27 mouse cellular contexts compared by ENCODE assay signal in genomic region chr16:43259466-43259865, GRCm38 (mm10).
DNase-seq lines count a peak whose midpoint lies in the region; ATAC-seq and TF ChIP-seq lines count a peak whose summit lies in the region.
"Had no signal": no experiment of that assay in that cellular context is flagged by ENCODE, and none has a peak within 500 bp of the region (broad histone marks: within the 10 kb centered on the region; RNA-seq: fewer than 3 reads in every experiment).

No protein-coding gene starts in this region.

- peak; percentile 18 for DNase-seq in liver, postnatal 0 days
- DNase-seq in liver, embryonic 11.5 days (ENCODE audit: low spot score) = no peak
- DNase-seq in kidney, postnatal 14 days = peak; percentile 45
- no peak for DNase-seq in hindbrain, embryonic 11.5 days (ENCODE audit: low spot score)
- DNase-seq: adrenal gland, postnatal 10 days; adrenal gland, postnatal 36 days; cerebellum, adult 11 months; cerebellum, adult 9-11 months; cerebellum, postnatal 25 days; forebrain, postnatal 0 days; gastrocnemius, postnatal 25 days; heart, adult 18-20 months; heart, postnatal 10 days; heart, postnatal 36 days had no signal

- ATAC-seq in kidney, embryonic 16.5 days (ENCODE audit: low FRiP score, low TSS enrichment) = no peak
- no peak for ATAC-seq in kidney, embryonic 15.5 days (replicated peaks; ENCODE audit: low FRiP score)
- ATAC-seq in liver, postnatal 0 days = no peak
- no peak for ATAC-seq in liver, embryonic 11.5 days (replicated peaks; ENCODE audit: low FRiP score)
- no peak for ATAC-seq in hindbrain, embryonic 11.5 days (ENCODE audit: low FRiP score)
- ATAC-seq in intestine, embryonic 15.5 days = no peak
- ATAC-seq: activated CD4-positive, CD25-positive, alpha-beta regulatory T cell, adult 4 months; CD4-positive, CD25-positive, alpha-beta regulatory T cell, adult 4 months; forebrain, embryonic 14.5 days; forebrain, postnatal 0 days; hindbrain, postnatal 0 days had no signal

- H3K9ac ChIP-seq in kidney, embryonic 16.5 days (replicated peaks; ENCODE audit: low read length) = no peak overlapping the region
- H3K9ac ChIP-seq in kidney, embryonic 15.5 days = no peak overlapping the region
- no peak overlapping the region for H3K9ac ChIP-seq in liver, postnatal 0 days (replicated peaks)
- H3K9ac ChIP-seq in liver, embryonic 11.5 days (ENCODE audit: low read depth, low read length) = no peak overlapping the region
- H3K9ac ChIP-seq in hindbrain, embryonic 11.5 days (ENCODE audit: low read depth, low read length) = no peak overlapping the region
- H3K9ac ChIP-seq in intestine, embryonic 15.5 days = no peak overlapping the region
- H3K9ac ChIP-seq: embryonic facial prominence, embryonic 12.5 days; embryonic facial prominence, embryonic 15.5 days; forebrain, postnatal 0 days; heart, embryonic 12.5 days; heart, embryonic 15.5 days; hindbrain, embryonic 14.5 days had no signal

- WGBS in kidney, embryonic 16.5 days = 50% methylated on average over 1 of the region's 1 CpGs
- 40% methylated on average over 1 of the region's 1 CpGs for WGBS in kidney, embryonic 15.5 days
- 55% methylated on average over 1 of the region's 1 CpGs for WGBS in liver, postnatal 0 days (ENCODE audit: insufficient replicate concordance)
- WGBS in liver, embryonic 11.5 days = 59% methylated on average over 1 of the region's 1 CpGs
- WGBS in hindbrain, embryonic 11.5 days = 57% methylated on average over 1 of the region's 1 CpGs
- 47% methylated on average over 1 of the region's 1 CpGs for WGBS in intestine, embryonic 15.5 days

- H3K4me3 ChIP-seq in kidney, embryonic 16.5 days (ENCODE audit: low read length) = no peak overlapping the region
- no peak overlapping the region for H3K4me3 ChIP-seq in kidney, embryonic 15.5 days (replicated peaks)
- no peak overlapping the region for H3K4me3 ChIP-seq in liver, postnatal 0 days (ENCODE audit: low read depth, low read length)
- H3K4me3 ChIP-seq in liver, embryonic 11.5 days (ENCODE audit: low read depth, low read length) = no peak overlapping the region
- no peak overlapping the region for H3K4me3 ChIP-seq in hindbrain, embryonic 11.5 days (ENCODE audit: low read depth, low read length)
- H3K4me3 ChIP-seq in intestine, embryonic 15.5 days (replicated peaks) = no peak overlapping the region
- H3K4me3 ChIP-seq: embryonic facial prominence, embryonic 12.5 days; embryonic facial prominence, embryonic 15.5 days; heart, embryonic 12.5 days; heart, embryonic 15.5 days; hindbrain, embryonic 10.5 days had no signal

- H3K4me1 ChIP-seq in kidney, embryonic 16.5 days (ENCODE audit: insufficient read depth, low read length) = peaks cover 7% of the 10 kb centered on the region
- H3K4me1 ChIP-seq in kidney, embryonic 15.5 days = no peaks in the 10 kb centered on the region; the same call in 1 of the 2 replicates
- H3K4me1 ChIP-seq in liver, postnatal 0 days (ENCODE audit: insufficient read depth) = no peaks in the 10 kb centered on the region
- no peaks in the 10 kb centered on the region for H3K4me1 ChIP-seq in liver, embryonic 11.5 days (replicated peaks; ENCODE audit: control insufficient read depth, insufficient read depth, low read length)
- no peaks in the 10 kb centered on the region for H3K4me1 ChIP-seq in hindbrain, embryonic 11.5 days (replicated peaks; ENCODE audit: control insufficient read depth, insufficient read depth, low read length)
- H3K4me1 ChIP-seq in intestine, embryonic 15.5 days (replicated peaks) = no peaks in the 10 kb centered on the region
- H3K4me1 ChIP-seq: embryonic facial prominence, embryonic 12.5 days; embryonic facial prominence, embryonic 15.5 days; heart, embryonic 12.5 days; heart, embryonic 15.5 days had no signal

- H3K9me3 ChIP-seq in kidney, embryonic 16.5 days (ENCODE audit: low read length) = no peaks in the 10 kb centered on the region
- H3K9me3 ChIP-seq in kidney, embryonic 15.5 days (replicated peaks) = no peaks in the 10 kb centered on the region
- no peaks in the 10 kb centered on the region for H3K9me3 ChIP-seq in liver, postnatal 0 days (ENCODE audit: low read length)
- H3K9me3 ChIP-seq in liver, embryonic 11.5 days (ENCODE audit: control insufficient read depth, low read length) = no peaks in the 10 kb centered on the region
- no peaks in the 10 kb centered on the region for H3K9me3 ChIP-seq in hindbrain, embryonic 11.5 days (ENCODE audit: control insufficient read depth, low read length)
- no peaks in the 10 kb centered on the region for H3K9me3 ChIP-seq in intestine, embryonic 15.5 days
- H3K9me3 ChIP-seq: embryonic facial prominence, embryonic 12.5 days; embryonic facial prominence, embryonic 15.5 days; heart, embryonic 12.5 days; heart, embryonic 15.5 days; hindbrain, embryonic 10.5 days had no signal

- 0 out of 2 replicates have a peak overlapping the region, but pooled peaks have one; percentile 43 for H3K27ac ChIP-seq in kidney, embryonic 16.5 days (ENCODE audit: low read length)
- no peak overlapping the region for H3K27ac ChIP-seq in kidney, embryonic 15.5 days
- no peak overlapping the region for H3K27ac ChIP-seq in liver, postnatal 0 days (ENCODE audit: low read depth)
- H3K27ac ChIP-seq in liver, embryonic 11.5 days (ENCODE audit: low read depth, low read length) = no peak overlapping the region
- no peak overlapping the region for H3K27ac ChIP-seq in hindbrain, embryonic 11.5 days (ENCODE audit: low read depth, low read length)
- H3K27ac ChIP-seq in intestine, embryonic 15.5 days = no peak overlapping the region
- H3K27ac ChIP-seq: embryonic facial prominence, embryonic 12.5 days; embryonic facial prominence, embryonic 15.5 days; heart, embryonic 15.5 days; hindbrain, embryonic 10.5 days; hindbrain, embryonic 14.5 days; hindbrain, postnatal 0 days had no signal

- no peak for TF ChIP-seq CTCF in liver, postnatal 0 days (IDR thresholded peaks at IDR 0.05; ENCODE audit: low read depth)

- H3K36me3 ChIP-seq in kidney, embryonic 16.5 days (ENCODE audit: insufficient read depth, low read length) = 0 out of 2 replicates have a peak, but pooled peaks cover 2% of the 10 kb centered on the region
- H3K36me3 ChIP-seq in kidney, embryonic 15.5 days = no peaks in the 10 kb centered on the region
- no peaks in the 10 kb centered on the region for H3K36me3 ChIP-seq in liver, postnatal 0 days (replicated peaks; ENCODE audit: insufficient read depth, low read length)
- no peaks in the 10 kb centered on the region for H3K36me3 ChIP-seq in liver, embryonic 11.5 days (ENCODE audit: control insufficient read depth, insufficient read depth, low read length)
- no peaks in the 10 kb centered on the region for H3K36me3 ChIP-seq in hindbrain, embryonic 11.5 days (ENCODE audit: control insufficient read depth, insufficient read depth, low read length)
- H3K36me3 ChIP-seq in intestine, embryonic 15.5 days = no peaks in the 10 kb centered on the region
- H3K36me3 ChIP-seq: embryonic facial prominence, embryonic 12.5 days; embryonic facial prominence, embryonic 15.5 days; heart, embryonic 12.5 days; heart, embryonic 15.5 days; hindbrain, embryonic 10.5 days had no signal

- no peak overlapping the region for H3K4me2 ChIP-seq in kidney, embryonic 16.5 days (replicated peaks; ENCODE audit: low read depth, low read length)
- no peak overlapping the region for H3K4me2 ChIP-seq in kidney, embryonic 15.5 days
- no peak overlapping the region for H3K4me2 ChIP-seq in liver, postnatal 0 days (ENCODE audit: low read depth, low read length)
- H3K4me2 ChIP-seq in liver, embryonic 11.5 days = no peak overlapping the region
- no peak overlapping the region for H3K4me2 ChIP-seq in hindbrain, embryonic 11.5 days (replicated peaks; ENCODE audit: low read depth, low read length)
- no peak overlapping the region for H3K4me2 ChIP-seq in intestine, embryonic 15.5 days (replicated peaks)
- H3K4me2 ChIP-seq: embryonic facial prominence, embryonic 12.5 days; embryonic facial prominence, embryonic 15.5 days; heart, embryonic 12.5 days; heart, embryonic 15.5 days; hindbrain, embryonic 14.5 days had no signal

- H3K27me3 ChIP-seq in kidney, embryonic 16.5 days (ENCODE audit: insufficient read depth, low read length) = no peaks in the 10 kb centered on the region
- H3K27me3 ChIP-seq in kidney, embryonic 15.5 days = no peaks in the 10 kb centered on the region
- H3K27me3 ChIP-seq in liver, postnatal 0 days (ENCODE audit: insufficient read depth, low read length) = no peaks in the 10 kb centered on the region
- H3K27me3 ChIP-seq in liver, embryonic 11.5 days (replicated peaks; ENCODE audit: control insufficient read depth, insufficient read depth, low read length) = no peaks in the 10 kb centered on the region
- H3K27me3 ChIP-seq in hindbrain, embryonic 11.5 days (ENCODE audit: control insufficient read depth, insufficient read depth, low read length) = no peaks in the 10 kb centered on the region
- H3K27me3 ChIP-seq in intestine, embryonic 15.5 days (replicated peaks) = no peaks in the 10 kb centered on the region
- H3K27me3 ChIP-seq: embryonic facial prominence, embryonic 12.5 days; embryonic facial prominence, embryonic 15.5 days; heart, embryonic 12.5 days; heart, embryonic 15.5 days had no signal

- TF ChIP-seq EP300 in liver, postnatal 0 days (IDR thresholded peaks at IDR 0.05; ENCODE audit: low read depth) = no peak

Comparison
In these comparisons a context has a peak if more than half of its experiments do, and no peak if none do; other contexts are left out.
1. DNase-seq: peak in liver, postnatal 0 days (single experiment) and kidney, postnatal 14 days (single experiment); none in liver, embryonic 11.5 days (single experiment) and hindbrain, embryonic 11.5 days (single experiment).